Mouse (Mus musculus) urinary bladder, postnatal 25 days (tissue): ENCODE data around the gene Krt31.

Experiments
- DNase-seq: peaks from one replicate; pipeline ENCODE4 v3.0.0; 2022; ENCODE audit warnings: low spot score

Krt31 gene

GRCm38 (mm10) chr11:100005905-100006304, 44.4 kb downstream of the Krt31 start:
- DNase-seq, result no peak

DNA sequence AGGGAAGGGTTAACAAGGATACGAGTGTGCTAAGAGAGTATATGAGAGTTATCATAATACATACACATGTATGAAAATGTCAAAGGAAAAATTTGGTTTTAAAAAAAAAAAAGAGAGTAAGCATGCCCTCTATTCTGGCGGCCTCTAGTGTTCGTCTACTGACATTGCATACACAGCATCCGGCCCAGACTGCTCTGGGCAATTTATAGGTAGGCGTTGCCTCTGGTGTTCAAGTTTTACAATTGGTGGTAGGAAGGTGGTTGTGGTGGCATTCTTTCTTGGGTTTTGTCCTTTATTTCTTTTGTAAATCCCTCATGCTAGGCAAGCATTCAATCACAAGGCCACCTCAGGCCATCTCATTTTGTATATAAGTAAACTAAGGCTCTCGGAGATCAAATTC, 45.5 kb downstream of the Krt31 start:
- DNase-seq, result peak; percentile 44

DNA sequence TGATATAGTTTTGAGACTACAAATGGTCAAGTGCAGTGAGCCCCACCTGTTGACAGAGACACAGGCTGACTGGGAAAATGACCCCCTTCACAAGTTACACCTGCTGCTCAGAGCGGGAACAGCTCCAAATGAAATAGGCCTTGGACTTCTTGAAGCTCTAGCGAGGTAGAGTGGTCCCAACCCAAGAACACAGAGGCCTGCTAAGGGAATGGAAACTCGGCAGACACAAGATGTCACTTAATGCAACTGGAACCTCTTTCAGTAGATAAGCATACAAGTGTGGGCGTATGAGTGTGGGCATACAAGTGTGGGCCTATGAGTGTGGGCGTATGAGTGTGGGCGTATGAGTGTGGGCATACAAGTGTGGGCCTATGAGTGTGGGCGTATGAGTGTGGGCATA, 51.3 kb downstream of the Krt31 start:
- DNase-seq, result no peak
